Mouse (Mus musculus) kidney, embryonic 14.5 days (tissue): ENCODE data around the gene Capn8. TPM values are rescaled to one million over a fixed set of nuclear protein-coding genes. Genes with fewer than 3 reads are reported as not detected.

Source experiments
- ATAC-seq: fragments of 200-750 bp; cut with Nextera tagmentation; 2 replicates; pipeline ENCODE4 v1.8.0; 2017; ENCODE audit warnings: moderate number of reproducible peaks, mild to moderate bottlenecking, moderate TSS enrichment, moderate library complexity; ENCODE audit not compliant: low FRiP score, low TSS enrichment
- H3K27ac ChIP-seq: fragments of 300-500 bp; sonication (generic); 2 replicates; pipeline ENCODE4 v1.5.1; 2014; ENCODE audit warnings: low read depth, mild to moderate bottlenecking, low read length, moderate library complexity, mixed read lengths
- H3K27me3 ChIP-seq: fragments of 300-500 bp; sonication (generic); 2 replicates; pipeline ENCODE4 v1.6.1; 2014; ENCODE audit warnings: mild to moderate bottlenecking, low read length; ENCODE audit not compliant: control insufficient read depth, insufficient read depth
- H3K36me3 ChIP-seq: fragments of 300-500 bp; sonication (generic); 2 replicates; pipeline ENCODE4 v1.6.1; 2014; ENCODE audit warnings: low read length, mixed read lengths; ENCODE audit not compliant: control insufficient read depth, insufficient read depth
- H3K4me1 ChIP-seq: fragments of 300-500 bp; sonication (generic); 2 replicates; pipeline ENCODE4 v1.6.1; 2014; ENCODE audit warnings: low read length, mixed read lengths; ENCODE audit not compliant: control insufficient read depth, insufficient read depth
- H3K4me2 ChIP-seq: fragments of 300-500 bp; sonication (generic); replicated peaks from 2 replicates; pipeline ENCODE4 v1.6.1; 2014; ENCODE audit warnings: low read depth, mild to moderate bottlenecking, low read length
- H3K4me3 ChIP-seq: fragments of 300-500 bp; sonication (generic); 2 replicates; pipeline ENCODE4 v1.5.1; 2014; ENCODE audit warnings: mild to moderate bottlenecking, low read length
- H3K9ac ChIP-seq: fragments of 300-500 bp; sonication (generic); 2 replicates; pipeline ENCODE4 v1.6.1; 2014; ENCODE audit warnings: low read depth, mild to moderate bottlenecking, low read length, moderate library complexity
- H3K9me3 ChIP-seq: fragments of 300-500 bp; sonication (generic); 2 replicates; pipeline ENCODE4 v1.6.1; 2016; ENCODE audit warnings: low read length; ENCODE audit not compliant: control insufficient read depth
- WGBS: fragments of 180-500 bp; shearing (Covaris S2); extraction: QIAGEN DNeasy Blood & Tissue Kit; methylation state at CpG from one replicate; pipeline ENCODE4 v1.1.7; 2014; 5-methylcytosine and 5-hydroxymethylcytosine counted together
- polyA plus RNA-seq: library from polyadenylated mRNA; unstranded; fragments of >200 nt; fragmentation: Nextera tagmentation; extraction: Ambion mirVana; gene quantifications from 2 replicates; pipeline ENCODE4 v1.2.1, GENCODE M21; 2014

The Capn8 gene
- polyA plus RNA-seq, 1 experiment from 2014 or later: not detected

DNA sequence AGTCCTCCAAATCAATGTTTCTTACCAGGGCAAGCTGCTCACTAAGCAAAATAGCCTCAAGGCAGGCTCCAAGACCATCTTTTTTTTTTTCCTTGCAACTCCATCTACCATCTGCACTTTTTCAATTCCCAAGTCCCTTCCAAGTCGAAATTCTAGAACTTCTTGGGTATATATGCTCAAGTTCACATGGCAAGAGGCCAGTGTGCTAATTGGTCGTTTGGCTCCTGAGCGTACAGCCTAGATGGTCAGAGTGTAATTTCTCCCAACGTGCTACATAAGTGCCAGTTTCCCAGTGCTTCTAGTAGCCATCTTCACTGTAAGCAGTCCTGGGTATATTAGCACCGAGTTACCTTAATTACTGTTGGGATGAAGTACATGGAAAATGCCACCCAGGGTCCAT, 41.8 kb upstream of the Capn8 start:
- Histone ChIP-seq H3K36me3 (no peaks in the 10 kb centered on the region), H3K27me3 (peaks cover 3% of the 10 kb centered on the region; the same call in 1 of the 2 replicates), H3K9ac (no peak overlapping the region), H3K4me3 (no peak overlapping the region), H3K4me2 (no peak overlapping the region), H3K27ac (no peak overlapping the region), H3K9me3 (no peaks in the 10 kb centered on the region), H3K4me1 (peaks cover 27% of the 10 kb centered on the region)
- no peak for ATAC-seq
- WGBS: 81% methylated on average over 5 of the region's 5 CpGs

DNA sequence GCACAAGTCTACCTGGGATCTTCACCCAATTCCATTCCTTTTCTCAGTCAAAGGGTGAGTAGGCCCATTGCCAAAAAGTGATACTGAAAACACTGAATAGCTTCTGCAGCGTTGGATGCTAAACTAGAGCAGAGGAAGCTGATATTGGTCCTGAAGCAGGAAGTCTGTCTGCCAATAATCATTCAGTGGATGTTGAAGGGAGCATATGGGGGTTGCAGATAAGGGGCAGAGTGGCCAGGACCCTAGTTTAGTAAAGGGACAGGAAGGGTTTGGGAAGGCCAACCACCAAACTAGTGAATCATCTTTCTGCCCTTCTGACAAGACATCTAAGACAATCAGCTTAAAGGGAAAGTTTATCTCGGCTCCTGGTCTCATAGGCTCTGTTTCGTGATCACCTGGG, 41.1 kb upstream of the Capn8 start:
- Histone ChIP-seq H3K4me2 (no peak overlapping the region), H3K4me3 (no peak overlapping the region), H3K27ac (no peak overlapping the region), H3K27me3 (peaks cover 3% of the 10 kb centered on the region; the same call in 1 of the 2 replicates), H3K36me3 (no peaks in the 10 kb centered on the region), H3K9ac (no peak overlapping the region), H3K4me1 (peaks cover 33% of the 10 kb centered on the region), H3K9me3 (no peaks in the 10 kb centered on the region)
- ATAC-seq: no peak
- 79% methylated on average over 3 of the region's 3 CpGs for WGBS

DNA sequence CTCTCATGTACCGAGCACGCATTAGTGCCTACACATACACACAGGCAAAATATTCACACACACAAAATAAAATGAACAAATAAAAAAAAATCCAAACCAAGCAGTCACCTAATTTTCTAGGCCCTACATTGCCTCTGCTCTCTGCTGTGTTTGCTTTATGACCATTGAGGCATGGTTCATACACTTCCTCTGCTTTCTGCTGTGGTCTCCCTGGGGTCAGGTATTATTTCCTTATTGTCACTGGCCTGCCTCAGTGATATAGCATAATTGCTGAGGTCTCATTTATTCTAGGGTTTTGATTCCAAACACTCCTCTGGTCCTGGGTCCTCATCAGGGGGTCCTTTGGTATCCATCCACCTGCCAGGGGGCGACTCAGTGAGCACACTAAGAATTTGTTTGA, 39.2 kb upstream of the Capn8 start:
- no peaks in the 10 kb centered on the region for H3K36me3 ChIP-seq
- WGBS: 90% methylated on average over 3 of the region's 3 CpGs
- no peaks in the 10 kb centered on the region for H3K9me3 ChIP-seq
- no peak overlapping the region for H3K4me2 ChIP-seq
- peaks cover 3% of the 10 kb centered on the region; the same call in 1 of the 2 replicates for H3K27me3 ChIP-seq
- no peak for ATAC-seq
- H3K27ac ChIP-seq: no peak overlapping the region
- peaks cover 19% of the 10 kb centered on the region for H3K4me1 ChIP-seq
- H3K4me3 ChIP-seq: no peak overlapping the region
- H3K9ac ChIP-seq: no peak overlapping the region

GRCm38 (mm10) chr1:182527261-182527766, 37.5 kb upstream of the Capn8 start:
- 35% methylated on average over 13 of the region's 13 CpGs for WGBS
- no peak overlapping the region for H3K27ac ChIP-seq
- peaks cover 3% of the 10 kb centered on the region; the same call in 1 of the 2 replicates for H3K27me3 ChIP-seq
- no peak overlapping the region for H3K4me3 ChIP-seq
- peak; percentile 51; the same call in 1 of the 2 replicates for ATAC-seq
- no peaks in the 10 kb centered on the region for H3K9me3 ChIP-seq
- no peak overlapping the region; the same call in 1 of the 2 replicates for H3K4me2 ChIP-seq
- H3K4me1 ChIP-seq: peaks cover 15% of the 10 kb centered on the region
- no peaks in the 10 kb centered on the region for H3K36me3 ChIP-seq
- H3K9ac ChIP-seq: 0 out of 2 replicates have a peak overlapping the region, but pooled peaks have one; percentile 7

DNA sequence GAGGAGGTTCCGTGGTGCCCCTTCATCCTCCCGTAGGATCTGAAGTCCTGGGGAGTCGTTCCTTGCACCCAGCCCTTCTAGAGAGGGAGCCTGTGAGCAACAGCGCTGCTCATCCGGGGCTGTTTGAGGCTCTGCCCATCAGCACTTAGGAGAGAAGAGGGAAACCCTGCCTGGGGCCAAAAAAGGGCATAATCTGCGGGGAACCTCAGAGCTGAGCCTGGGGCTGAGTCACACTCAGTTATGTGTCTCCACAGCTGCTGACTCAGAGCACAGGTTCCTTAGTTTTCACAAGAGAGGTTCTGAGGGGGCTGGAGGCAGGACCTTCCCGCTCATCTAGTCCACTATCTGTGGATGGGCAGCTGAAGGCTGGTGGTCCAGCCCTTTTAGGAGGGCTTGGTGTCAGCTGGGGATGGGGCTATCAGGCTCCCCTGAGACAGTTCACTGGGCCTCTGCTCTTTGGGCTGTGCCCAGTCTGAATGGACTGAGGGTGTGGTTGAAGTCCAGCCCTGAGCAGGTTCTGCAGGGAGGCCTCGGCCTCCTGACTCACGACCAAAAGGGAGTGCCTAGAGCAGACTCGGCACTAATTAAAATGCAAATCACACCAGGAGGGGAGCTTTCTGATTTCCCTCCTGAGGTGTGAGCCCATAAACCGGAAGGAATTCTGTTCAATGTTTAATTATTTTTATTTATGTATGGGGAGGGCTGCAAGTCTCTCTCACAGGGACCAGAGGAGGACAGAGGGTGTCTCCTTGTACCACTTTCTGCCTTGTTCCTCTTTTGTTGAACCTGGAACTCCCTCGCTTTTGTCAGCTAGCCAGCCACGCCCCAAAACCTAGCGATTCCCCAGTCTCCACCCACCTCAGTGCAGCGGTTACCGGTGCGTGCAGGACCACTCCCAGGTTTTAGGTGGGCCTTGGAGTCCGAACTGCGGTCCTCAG, 36.6 kb upstream of the Capn8 start:
- Histone ChIP-seq H3K36me3 (no peaks in the 10 kb centered on the region), H3K9me3 (0 out of 2 replicates have a peak, but pooled peaks cover 2% of the 10 kb centered on the region), H3K4me1 (peaks cover 15% of the 10 kb centered on the region), H3K27ac (no peak overlapping the region), H3K4me2 (peak overlapping the region; percentile 3), H3K4me3 (no peak overlapping the region), H3K9ac (0 out of 2 replicates have a peak overlapping the region, but pooled peaks have one; percentile 7), H3K27me3 (peaks cover 3% of the 10 kb centered on the region; the same call in 1 of the 2 replicates)
- 6% methylated on average over 19 of the region's 19 CpGs for WGBS
- peak; percentile 73 for ATAC-seq

DNA sequence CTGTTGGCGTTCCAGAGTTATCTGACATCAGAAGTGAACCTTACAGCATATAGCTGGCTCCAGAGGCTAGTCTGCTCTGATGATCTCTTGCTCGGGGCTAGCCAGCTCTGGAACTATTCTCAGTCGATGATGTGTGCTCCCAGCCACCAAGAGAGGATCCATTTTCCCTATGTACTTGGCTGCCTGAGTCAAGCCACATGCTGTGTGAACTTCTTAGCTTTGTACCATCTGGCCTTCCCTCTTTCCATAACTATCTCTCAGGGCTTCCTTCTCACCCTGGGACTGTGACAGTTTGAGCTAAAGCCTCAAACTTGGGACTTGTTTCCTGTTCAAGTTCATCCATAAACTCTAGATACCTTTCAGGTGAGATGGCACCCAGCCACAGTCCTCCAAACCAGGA, 31.2 kb upstream of the Capn8 start:
- H3K4me1 ChIP-seq: 0 out of 2 replicates have a peak, but pooled peaks cover under 1% of the 10 kb centered on the region
- no peak overlapping the region for H3K27ac ChIP-seq
- no peaks in the 10 kb centered on the region for H3K27me3 ChIP-seq
- no peak overlapping the region for H3K4me3 ChIP-seq
- 0 out of 2 replicates have a peak, but pooled peaks cover 3% of the 10 kb centered on the region for H3K9me3 ChIP-seq
- H3K36me3 ChIP-seq: no peaks in the 10 kb centered on the region
- no peak overlapping the region for H3K4me2 ChIP-seq
- ATAC-seq: no peak
- H3K9ac ChIP-seq: no peak overlapping the region
- WGBS: 75% methylated on average over 3 of the region's 3 CpGs

- Histone ChIP-seq H3K9me3 (0 out of 2 replicates have a peak, but pooled peaks cover 3% of the 10 kb centered on the region), H3K36me3 (no peaks in the 10 kb centered on the region), H3K4me1 (no peaks in the 10 kb centered on the region), H3K9ac (no peak overlapping the region), H3K4me3 (no peak overlapping the region), H3K27ac (no peak overlapping the region), H3K4me2 (no peak overlapping the region), H3K27me3 (no peaks in the 10 kb centered on the region)
- WGBS: 63% methylated on average over 3 of the region's 3 CpGs
- ATAC-seq: no peak
Measured at GRCm38 (mm10) chr1:182535080-182535481, 29.7 kb upstream of the Capn8 start.

GRCm38 (mm10) chr1:182539023-182539940, 25.5 kb upstream of the Capn8 start:
- Histone ChIP-seq H3K36me3 (no peaks in the 10 kb centered on the region), H3K27me3 (no peaks in the 10 kb centered on the region), H3K4me1 (no peaks in the 10 kb centered on the region), H3K4me2 (peak overlapping the region; percentile 45), H3K27ac (no peak overlapping the region), H3K9me3 (no peaks in the 10 kb centered on the region), H3K9ac (peak overlapping the region; percentile 61), H3K4me3 (peak overlapping the region; percentile 31)
- ATAC-seq: peak; percentile 89
- WGBS: 16% methylated on average over 9 of the region's 9 CpGs
